Mouse (Mus musculus): Measurements from ENCODE around the gene Ctnna2.

- TF ChIP-seq CTCF (IDR thresholded peaks at IDR 0.05; ENCODE audit: low read depth) (no peak), EP300 (IDR thresholded peaks at IDR 0.05; ENCODE audit: low read depth) (no peak)
These were observed 644.0 kb downstream of the Ctnna2 start for GRCm38 (mm10) chr6:77335537-77335936.

Measured in liver, postnatal 0 days (tissue).